Mouse (Mus musculus) T-cell, adult 2 months (primary cell): ENCODE results near the gene Wipf1.

ENCODE experiments used
- DNase-seq: peaks from one replicate; pipeline ENCODE4 v3.0.0; 2022; ENCODE audit warnings: low spot score

The Wipf1 gene

GRCm38 (mm10) chr2:73540450-73541162, 11.1 kb upstream of the Wipf1 start:
- no peak for DNase-seq

DNA sequence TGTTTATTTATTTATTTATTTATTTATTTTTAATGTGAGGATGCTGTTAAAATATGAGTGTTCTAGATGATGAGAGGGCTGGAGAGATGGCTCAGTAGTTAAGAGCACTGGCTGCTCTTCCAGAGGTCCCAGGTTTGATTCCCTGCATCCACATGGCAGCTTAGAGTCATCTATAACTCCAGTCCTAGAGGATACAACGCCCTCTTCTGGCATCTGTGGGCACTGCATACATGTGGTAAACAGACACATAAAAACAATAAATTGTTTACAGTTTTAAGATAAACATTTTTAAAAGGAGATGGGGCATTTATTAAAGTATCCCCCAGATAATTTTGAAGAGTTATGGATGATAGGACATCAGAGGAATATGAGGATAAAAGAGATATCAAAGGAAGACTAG, 10.2 kb upstream of the Wipf1 start:
- DNase-seq = peak; percentile 31

- DNase-seq = no peak
These were observed 9.6 kb upstream of the Wipf1 start for GRCm38 (mm10) chr2:73539141-73539540.

DNA sequence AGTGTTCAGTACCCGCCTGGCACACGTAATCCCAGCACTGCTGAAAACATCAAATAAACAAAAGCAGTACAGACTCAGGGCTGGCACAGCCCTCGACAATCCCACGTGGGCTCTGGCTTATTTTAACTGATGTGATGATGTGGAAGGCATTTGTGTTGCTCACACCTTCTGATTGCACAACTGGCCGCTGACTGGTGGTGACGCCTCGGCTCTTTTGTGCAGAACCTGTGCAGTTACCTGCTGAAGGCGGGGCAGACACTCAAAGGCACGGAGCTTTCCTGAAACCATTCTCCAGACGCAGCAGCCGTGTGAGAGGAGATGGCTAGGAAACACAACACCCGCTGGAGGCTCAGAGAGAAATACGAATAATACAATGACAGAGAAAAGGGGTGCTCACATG, 9.1 kb upstream of the Wipf1 start:
- DNase-seq = no peak

DNA sequence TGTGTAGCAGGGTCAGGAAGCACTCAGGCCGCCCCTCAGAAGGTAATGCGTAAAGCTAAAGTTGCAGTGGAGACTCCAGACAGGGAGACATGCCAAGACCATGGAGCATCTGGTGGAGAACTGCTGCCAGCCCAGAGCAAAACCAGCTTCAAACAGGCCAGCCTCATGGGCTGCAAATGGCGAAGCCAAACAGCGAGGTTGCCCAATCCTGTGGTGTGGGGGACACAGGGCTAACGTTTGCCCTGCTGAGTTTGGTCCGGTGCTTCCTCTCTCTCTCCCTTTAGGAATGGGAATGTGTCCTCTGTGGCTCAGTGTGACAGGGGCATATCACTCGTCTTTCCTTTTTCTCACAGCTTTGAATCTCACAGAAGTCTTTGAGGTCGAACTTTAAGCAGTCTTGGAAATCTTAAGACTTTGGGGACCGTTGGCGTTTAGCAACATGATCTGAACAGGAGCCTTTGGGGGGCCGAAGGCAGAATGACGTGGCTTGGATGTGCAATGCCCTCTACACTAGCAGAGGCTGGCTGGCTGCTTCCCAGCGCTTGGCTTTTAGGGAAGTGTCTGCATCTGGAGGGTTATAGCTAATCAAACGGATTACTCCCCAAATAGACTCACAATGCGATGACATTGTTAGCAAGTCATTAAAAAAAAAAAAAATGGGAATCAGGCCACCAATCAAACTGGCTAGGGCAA, 6.7 kb upstream of the Wipf1 start:
- no peak for DNase-seq

DNA sequence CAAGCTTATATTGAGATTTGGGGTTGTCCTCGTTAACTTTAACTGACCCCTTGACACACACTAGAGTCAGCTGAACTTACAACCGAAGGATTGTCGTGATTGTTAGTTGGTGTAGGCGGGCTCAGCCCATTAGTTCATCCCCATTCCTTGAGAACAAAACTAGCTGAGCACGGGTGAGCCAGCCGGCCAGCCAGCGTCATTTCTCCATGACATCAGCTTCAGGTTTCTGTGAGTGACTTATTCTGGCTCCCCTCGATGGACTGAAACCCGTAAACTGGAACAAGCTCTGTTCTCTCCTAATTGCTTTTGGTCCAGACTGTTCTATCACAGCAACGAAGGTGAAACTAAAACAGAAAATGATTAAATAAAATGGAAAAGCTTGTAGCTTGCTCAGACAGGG, 5.2 kb upstream of the Wipf1 start:
- no peak for DNase-seq

GRCm38 (mm10) chr2:73530487-73530886, 953 bp upstream of the Wipf1 start:
- DNase-seq = no peak

DNA sequence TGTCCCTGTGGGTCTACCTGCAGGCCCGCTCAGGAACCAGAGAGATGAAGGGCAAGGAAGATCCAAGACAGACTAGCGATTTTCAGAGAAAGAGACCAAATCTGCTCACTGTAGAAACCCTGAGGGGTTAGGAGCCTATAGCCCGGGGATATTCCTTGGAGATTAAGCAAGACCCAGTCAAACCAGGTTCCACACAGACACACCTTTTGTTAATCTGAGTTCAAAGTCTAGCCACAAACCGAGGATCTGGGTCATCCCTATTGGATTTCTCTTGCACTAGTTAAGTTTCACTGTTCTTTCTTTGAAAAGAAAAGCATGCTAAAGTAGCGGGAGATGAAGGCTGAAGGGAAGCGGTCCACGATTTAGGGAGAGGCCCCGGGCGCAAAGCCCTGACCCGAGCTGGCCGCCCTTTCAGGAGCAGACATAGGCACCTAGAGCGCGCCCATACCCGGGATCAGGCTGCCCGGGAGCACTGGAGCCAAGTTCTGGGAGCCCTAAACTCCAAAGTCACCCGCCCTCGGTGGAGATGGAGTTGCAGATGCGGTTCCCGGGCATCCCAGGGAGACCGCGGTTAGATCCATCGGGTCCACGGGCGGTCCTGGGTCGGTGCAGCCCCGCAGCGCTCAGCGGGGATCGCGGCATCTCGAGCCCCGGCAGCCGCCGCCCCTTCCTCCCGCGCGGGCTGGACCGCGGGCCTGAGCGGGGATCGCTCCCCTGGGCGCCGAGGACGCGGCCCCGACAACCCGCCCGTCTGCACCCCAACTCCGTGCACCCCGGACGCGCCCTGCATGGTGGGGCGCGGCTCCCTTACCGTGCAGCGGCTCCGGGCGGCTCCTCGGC, 798 bp downstream of the Wipf1 start:
- DNase-seq = peak; percentile 17

GRCm38 (mm10) chr2:73527956-73528355, 1.6 kb downstream of the Wipf1 start:
- DNase-seq = no peak

DNA sequence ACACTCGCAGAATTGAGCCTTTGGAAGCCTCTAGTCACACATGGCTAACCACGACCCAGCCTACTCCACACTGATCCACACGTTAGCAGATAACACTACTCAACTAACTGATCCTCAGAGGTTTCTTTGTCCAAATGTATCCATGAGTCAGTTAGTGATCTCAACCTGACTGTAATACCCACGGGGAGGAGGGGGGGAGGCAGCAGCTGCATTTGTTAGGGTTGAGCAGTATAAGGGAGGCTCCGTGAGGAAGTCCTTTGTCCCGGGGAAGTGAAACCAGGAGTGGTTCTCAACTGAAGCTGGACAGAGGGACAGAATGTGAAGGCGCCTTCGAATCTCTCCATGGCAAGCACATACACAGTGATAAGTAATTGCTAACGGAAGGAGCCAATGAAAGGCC, 2.8 kb downstream of the Wipf1 start:
- DNase-seq = no peak

DNA sequence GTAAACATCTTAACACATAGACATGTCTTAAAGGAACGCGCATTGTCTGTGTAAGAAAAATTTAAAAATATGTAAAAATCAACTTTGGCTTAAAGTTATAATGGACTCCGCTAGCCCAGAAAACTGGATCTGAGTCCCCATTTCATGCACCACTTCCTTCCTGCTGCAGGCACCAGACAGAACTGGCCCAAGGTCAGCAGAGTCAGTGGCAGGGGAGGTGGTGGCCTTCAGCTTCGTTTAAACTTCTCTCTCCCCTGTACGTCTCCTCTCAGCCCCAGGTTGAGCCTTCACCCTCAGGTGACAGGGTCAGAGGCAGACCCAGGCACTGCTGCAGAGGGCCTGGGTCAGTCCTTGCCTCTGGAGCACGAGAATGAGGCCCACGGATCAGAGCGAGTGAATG, 6.6 kb downstream of the Wipf1 start:
- DNase-seq = no peak

DNA sequence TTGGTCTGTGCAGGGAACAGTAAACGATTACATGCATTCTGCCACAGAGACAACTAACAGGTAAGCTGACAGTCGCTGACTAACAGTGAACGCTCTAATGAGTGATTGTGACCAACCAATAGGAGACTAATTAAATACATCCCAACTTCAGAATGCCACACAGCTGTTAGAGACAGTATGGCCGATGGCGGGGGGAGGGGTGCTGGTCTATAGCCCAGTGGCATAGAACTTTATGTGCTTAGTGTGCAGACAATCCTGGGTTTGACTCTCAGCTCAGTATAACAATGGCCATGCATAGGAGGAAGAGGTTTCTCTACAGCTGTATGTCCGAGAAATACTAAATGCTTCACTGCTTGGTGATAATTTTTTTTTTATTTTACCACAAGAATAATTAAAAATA, 7.2 kb downstream of the Wipf1 start:
- no peak for DNase-seq

DNA sequence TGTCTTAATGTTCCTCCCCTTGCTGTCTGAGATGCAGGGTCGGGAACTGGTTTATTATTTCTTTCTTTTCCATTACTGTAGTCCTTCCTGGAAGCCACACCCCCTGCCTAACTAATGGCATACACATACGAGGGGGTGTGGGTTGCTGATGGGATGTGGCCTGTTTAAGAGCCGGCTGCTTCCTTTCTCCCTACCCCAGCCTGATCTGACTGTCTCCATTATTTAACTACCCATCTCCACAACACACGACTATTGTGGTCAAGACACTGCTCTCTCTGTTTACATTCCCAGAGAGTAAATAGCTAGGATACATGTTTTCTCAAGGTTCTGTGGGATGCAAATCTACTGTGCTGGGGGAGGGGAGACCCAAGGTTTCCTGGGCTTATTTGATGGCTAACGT, 7.8 kb downstream of the Wipf1 start:
- DNase-seq = no peak

DNA sequence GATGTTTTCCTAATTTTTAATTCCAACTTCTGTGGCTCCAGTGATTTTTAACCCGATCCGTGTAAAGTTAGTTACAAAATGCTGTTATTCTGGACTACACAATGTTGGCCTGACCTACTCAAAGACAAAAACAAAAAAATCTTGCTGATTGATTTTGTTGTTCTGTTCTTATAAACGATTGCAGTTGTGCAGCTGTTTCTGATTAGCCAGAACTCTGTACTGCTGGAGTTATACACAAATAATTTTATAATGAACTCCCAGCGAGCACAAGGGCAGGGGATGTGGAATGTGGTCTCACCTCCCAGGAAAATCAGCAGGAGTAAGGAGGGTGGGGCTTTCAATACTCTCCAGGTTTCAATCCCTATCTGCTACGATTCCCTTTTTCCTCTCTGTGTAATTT, 10.6 kb downstream of the Wipf1 start:
- DNase-seq = no peak

DNA sequence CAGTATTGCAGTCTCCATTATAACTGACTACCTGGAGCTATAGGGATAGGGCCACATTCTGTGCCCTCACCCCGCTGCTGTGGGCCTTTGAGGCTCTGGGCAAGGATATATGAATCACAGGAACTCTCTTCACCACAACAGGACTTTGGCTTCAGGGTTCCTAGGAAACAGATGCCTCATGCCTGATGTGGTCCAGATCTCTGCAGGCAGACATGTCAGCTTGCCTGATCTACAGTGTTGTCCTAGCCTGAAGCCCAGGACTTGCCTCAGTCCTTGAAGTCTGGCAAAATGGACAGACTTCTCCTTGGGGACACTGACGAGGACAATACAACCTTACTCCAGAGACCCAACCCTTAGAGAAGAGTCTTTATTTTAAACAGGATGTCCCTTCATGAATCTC, 11.2 kb downstream of the Wipf1 start:
- DNase-seq = no peak

DNA sequence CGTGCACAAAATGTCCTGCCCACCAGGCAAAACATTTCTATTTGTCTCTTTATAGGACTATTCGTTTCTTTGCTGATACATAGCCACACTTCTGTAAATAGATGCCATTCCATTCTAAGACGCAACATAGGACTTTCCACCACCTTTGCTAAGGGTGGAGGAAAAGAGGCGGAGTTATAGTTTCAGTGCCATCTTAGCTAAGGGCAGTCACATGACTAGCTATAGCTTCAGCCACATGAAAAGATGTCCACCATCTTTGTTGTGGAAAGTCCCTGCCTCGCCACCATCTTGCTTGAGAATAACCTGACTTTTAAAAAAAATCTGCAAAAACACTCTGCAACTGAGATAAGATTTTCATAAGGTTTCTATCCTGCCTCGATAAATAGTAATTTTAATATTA, 15.4 kb downstream of the Wipf1 start:
- DNase-seq = no peak

DNA sequence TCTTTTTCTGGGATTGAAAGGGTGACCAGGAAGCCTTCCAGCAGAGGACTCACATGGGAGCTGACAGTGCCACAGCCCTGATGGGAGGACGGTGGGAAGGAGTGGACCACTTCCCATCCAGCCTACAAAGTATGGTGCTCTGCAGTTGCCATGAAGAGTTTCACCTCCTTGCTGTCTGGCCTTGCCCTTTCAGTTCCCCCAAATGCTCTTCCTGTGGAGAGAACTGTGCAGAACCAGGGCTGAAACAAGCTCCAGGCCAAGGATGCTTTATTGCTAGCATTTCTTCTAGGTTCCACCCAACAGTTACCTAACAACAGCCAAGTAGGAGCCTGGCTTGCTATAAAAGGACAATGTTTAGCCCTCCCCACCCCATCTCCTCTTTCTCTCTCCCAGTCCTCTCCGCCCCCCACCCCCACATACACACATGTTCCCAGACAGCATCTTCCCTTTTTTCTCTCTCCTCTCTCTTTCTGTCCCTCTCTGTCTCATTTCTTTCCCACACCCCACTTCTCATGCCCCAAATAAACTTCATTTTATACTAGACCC, 16.3 kb downstream of the Wipf1 start:
- no peak for DNase-seq

- DNase-seq = no peak
These were observed 17.5 kb downstream of the Wipf1 start for GRCm38 (mm10) chr2:73512044-73512443.

GRCm38 (mm10) chr2:73510731-73511360, 18.7 kb downstream of the Wipf1 start:
- no peak for DNase-seq

GRCm38 (mm10) chr2:73510025-73510288, 19.6 kb downstream of the Wipf1 start:
- DNase-seq = no peak

DNA sequence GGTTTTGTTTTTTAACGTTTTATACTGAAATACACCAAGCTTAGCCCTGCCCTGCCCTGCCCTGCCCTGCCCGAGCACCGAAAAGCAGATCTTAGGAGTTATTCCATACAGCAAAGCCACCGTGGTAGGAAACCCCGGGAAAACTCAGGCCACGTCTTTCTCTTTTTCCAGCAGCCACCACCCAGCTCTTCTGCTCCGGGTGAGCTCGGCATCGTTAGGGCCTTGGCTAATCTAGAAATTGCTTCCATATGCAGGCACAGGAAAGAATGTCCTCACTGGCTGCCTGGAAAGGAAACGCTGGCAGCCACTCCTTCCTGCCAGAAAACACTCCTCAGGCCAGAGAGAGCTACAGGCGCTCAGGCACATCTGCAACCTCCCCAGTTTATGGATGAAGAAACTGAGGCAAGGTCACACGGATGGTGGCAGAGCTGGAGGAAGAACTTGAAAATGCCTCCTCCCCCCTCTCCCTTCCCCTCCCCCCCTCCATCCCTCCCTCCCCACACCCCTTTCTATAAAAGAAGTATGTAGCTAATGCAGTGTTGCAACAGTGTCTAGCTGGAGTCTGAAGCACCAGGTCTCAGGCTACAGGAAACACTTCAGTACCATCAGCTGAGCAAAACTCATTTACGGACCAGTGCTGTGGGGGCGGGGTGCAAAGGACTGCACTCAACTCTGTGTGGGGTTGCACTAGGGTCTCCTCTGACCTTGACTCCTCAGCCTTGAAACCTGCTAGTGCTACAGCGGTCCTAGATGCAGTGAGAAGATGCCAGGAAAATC, 20.1 kb downstream of the Wipf1 start:
- DNase-seq = no peak

GRCm38 (mm10) chr2:73507886-73508285, 21.6 kb downstream of the Wipf1 start:
- DNase-seq = no peak
